Mouse (Mus musculus): Measurements from ENCODE around the gene Kcnn3. TPM values are rescaled to one million over a fixed set of nuclear protein-coding genes. Genes with fewer than 3 reads are reported as not detected.
A peak's percentile ranks its signal among the peaks of the same experiment; 100 is the strongest.

Kcnn3 gene
- polyA plus RNA-seq, 1 experiment from 2014 or later: 0.04 TPM

DNA sequence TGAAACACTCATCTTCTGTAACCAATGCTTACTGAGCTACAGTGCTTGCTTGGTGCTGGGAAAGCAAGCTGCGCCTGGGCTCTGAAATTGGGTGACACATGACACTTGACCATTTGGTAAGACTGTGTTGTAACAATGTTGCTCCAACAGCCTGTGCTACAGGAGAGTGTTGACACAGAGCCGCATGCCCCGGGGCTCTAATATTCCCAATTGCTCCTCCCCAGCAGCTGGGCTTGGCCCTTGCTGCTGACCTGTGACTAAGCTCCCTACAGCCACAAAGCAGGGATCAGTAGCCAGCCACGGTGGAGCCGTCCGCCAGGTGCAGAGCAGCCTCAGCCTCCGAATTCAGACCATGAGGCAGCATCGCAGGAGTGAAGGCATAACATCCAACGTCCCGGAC lies 58.8 kb downstream of the Kcnn3 start:
- in situ Hi-C loops (cut with MboI; ENCODE audit: low pct_unique_long_range_greater_than_20kb): no loop called here
- DNase-seq (ENCODE audit: low read depth, low spot score): peak; percentile 62
- ATAC-seq: peak; percentile 47
- POLR2A ChIA-PET: no interaction called here
- H3K27me3 ChIP-seq: peaks cover 31% of the 10 kb centered on the region
- TF ChIP-seq CTCF (IDR thresholded peaks at IDR 0.05): no peak
- CTCF ChIA-PET: interaction anchor here (0.7 to 2.2 kb wide), 4 partner anchors 8 to 35 kb away, joined by 3 to 7 read pairs (median 4); no protein-coding TSS in a partner anchor

DNA sequence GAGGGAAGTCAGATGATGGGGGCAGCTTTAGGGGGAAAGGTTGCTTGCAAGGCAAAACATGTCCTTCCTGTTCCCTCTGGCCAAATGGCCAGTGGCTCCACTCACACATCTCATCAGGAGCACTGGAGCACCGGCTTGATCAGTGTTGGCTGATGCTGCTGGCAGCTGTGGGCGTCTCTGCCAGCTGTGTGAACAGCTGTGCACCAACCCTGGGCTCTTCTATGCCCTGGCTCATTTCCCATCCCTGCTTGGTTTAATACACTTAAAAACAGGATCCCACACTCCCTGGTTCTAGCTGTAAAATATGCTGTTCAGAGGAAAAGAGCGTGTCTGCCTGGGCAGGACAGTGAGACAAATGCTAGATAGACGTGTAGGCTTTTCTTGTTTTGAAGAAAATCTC lies 64.3 kb downstream of the Kcnn3 start:
- POLR2A ChIA-PET: no interaction called here
- no peak for DNase-seq (ENCODE audit: low read depth, low spot score)

DNA sequence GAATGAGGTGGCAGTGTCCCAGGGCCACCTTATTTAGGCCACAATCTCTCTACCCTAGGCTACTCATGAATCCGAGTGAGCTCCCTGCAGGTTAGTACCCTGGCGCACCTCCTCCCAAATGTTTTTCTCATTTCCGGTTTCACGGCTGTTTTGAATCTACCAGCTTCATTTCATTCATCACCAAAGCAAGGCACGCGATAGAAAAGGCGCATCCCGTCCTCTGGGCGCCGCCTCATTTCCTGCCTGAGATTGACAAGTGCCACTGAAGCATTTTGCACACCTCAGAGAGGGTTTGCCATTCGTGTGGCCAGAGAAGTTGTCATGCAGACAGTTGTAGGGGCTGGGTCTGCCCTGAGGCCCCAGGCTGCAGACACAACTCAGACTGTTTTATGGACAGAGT lies 68.5 kb downstream of the Kcnn3 start:
- peaks cover 36% of the 10 kb centered on the region for H3K27me3 ChIP-seq
- DNase-seq (ENCODE audit: low read depth, low spot score): no peak
- TF ChIP-seq CTCF (IDR thresholded peaks at IDR 0.05): no peak
- ATAC-seq: no peak
- ChIA-PET CTCF (interaction anchor here (1.4 to 1.9 kb wide), 2 partner anchors 8 to 18 kb away, joined by 3 to 9 read pairs; no protein-coding TSS in a partner anchor), POLR2A (no interaction called here)
- in situ Hi-C loops (cut with MboI; ENCODE audit: low pct_unique_long_range_greater_than_20kb): no loop called here

More for the DNA sequence above, 64.3 kb downstream of the Kcnn3 start:
- in situ Hi-C loops (cut with MboI; ENCODE audit: low pct_unique_long_range_greater_than_20kb): no loop called here
- no peak for ATAC-seq
- CTCF ChIA-PET: no interaction called here
- TF ChIP-seq CTCF (IDR thresholded peaks at IDR 0.05): no peak
- peaks cover 50% of the 10 kb centered on the region for H3K27me3 ChIP-seq

DNA sequence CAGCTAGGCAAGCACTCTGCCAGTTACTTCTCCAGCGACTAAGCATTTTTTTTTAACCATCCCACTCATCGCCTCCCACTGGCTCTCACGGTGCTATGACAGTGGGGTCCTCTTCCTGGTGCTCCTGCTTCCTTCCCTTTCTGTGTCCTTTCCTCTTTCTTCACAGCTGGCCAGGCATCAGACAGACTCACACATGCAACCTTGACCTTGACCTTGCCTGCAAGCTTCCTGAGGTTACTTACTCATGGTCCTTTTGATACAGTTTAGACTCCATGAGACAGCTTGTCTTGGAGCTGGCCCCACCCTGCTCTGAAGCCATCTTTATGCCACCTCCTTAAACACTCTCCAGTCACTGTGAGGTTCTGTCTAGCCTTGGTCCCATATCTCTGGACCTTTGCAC lies 69.4 kb downstream of the Kcnn3 start:
- in situ Hi-C loops (cut with MboI; ENCODE audit: low pct_unique_long_range_greater_than_20kb): no loop called here
- TF ChIP-seq CTCF (IDR thresholded peaks at IDR 0.05): no peak
- H3K27me3 ChIP-seq: peaks cover 34% of the 10 kb centered on the region
- POLR2A ChIA-PET: no interaction called here
- CTCF ChIA-PET: interaction anchor here (1.4 to 1.9 kb wide), 2 partner anchors 9 to 39 kb away, joined by 3 to 9 read pairs; no protein-coding TSS in a partner anchor
- DNase-seq (ENCODE audit: low read depth, low spot score) (no peak), ATAC-seq (no peak)

DNA sequence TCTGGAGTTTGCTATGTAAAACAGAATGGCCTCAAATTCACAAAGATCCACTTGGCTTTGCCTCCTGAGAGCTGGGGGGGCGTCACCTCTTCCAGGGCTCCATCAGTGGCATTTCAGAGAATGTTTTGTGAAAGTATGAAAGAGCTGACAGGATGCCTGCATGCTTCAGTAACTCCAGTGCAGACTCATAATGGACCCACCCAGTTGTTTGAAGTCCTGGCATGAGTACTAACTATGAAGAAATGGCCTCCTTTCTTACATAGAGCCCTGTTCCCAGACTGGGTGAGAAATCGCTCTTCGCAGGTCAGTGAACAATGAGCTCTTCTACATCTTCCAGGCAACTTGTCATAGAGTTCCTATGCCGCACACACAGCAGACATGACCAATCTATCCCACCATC lies 70.4 kb downstream of the Kcnn3 start:
- ATAC-seq (no peak), DNase-seq (ENCODE audit: low read depth, low spot score) (no peak)
- H3K27me3 ChIP-seq: peaks cover 26% of the 10 kb centered on the region
- ChIA-PET CTCF (interaction anchor here (0.7 to 1.4 kb wide), 2 partner anchors 11 to 38 kb away, joined by 3 read pairs; no protein-coding TSS in a partner anchor), POLR2A (no interaction called here)
- TF ChIP-seq CTCF (IDR thresholded peaks at IDR 0.05): no peak
- in situ Hi-C loops (cut with MboI; ENCODE audit: low pct_unique_long_range_greater_than_20kb): no loop called here

DNA sequence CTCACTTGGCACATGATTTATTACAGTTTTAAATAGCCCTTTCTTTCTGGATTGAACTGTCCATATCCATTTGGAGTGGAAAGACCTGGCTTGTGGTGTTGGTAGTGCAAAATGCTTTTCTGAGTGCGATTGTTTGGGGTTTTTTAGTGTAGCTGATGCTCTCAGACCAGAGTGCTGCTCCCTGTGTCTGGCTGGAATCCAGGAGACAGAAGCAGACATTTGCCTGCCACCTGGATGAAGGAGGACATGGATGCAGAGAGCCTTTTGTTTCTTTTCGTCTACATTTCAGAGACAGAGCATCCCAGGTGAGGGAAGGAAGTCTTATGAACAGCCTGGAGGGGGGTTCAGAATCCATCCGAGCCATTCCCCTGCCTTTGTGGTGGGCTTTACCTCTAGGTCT lies 71.5 kb downstream of the Kcnn3 start:
- DNase-seq (ENCODE audit: low read depth, low spot score) (no peak), ATAC-seq (no peak)
- TF ChIP-seq CTCF (IDR thresholded peaks at IDR 0.05): no peak
- ChIA-PET POLR2A (no interaction called here), CTCF (interaction anchor here (1.1 kb wide), 1 partner anchor 13 kb away, joined by 3 read pairs; no protein-coding TSS in a partner anchor)
- in situ Hi-C loops (cut with MboI; ENCODE audit: low pct_unique_long_range_greater_than_20kb): no loop called here
- peaks cover 25% of the 10 kb centered on the region for H3K27me3 ChIP-seq

DNA sequence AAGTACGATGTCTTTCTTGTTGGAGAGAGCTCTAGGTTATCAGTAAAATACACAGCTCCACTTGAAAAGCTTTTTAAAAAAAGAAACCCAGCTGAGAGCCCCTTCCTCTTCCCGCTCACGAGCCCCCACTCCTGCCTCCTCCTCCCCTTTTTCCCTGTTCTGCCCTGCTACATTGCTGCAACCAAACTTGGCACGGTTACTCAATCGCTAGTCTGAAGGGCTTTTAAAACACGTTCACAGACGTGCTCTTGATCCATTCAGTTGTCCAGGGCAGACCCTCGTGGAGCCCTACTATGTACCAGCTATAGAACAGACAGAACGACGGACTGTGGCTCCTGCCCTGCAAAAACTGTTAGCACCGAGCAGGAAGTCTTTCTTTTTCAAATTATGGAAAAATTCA lies 72.8 kb downstream of the Kcnn3 start:
- ChIA-PET POLR2A (no interaction called here), CTCF (interaction anchor here (0.8 kb wide), 1 partner anchor 35 kb away, joined by 4 read pairs; no protein-coding TSS in a partner anchor)
- DNase-seq (ENCODE audit: low read depth, low spot score) (no peak), ATAC-seq (no peak)
- peaks cover 32% of the 10 kb centered on the region for H3K27me3 ChIP-seq
- no peak for TF ChIP-seq CTCF (IDR thresholded peaks at IDR 0.05)
- in situ Hi-C loops (cut with MboI; ENCODE audit: low pct_unique_long_range_greater_than_20kb): no loop called here

DNA sequence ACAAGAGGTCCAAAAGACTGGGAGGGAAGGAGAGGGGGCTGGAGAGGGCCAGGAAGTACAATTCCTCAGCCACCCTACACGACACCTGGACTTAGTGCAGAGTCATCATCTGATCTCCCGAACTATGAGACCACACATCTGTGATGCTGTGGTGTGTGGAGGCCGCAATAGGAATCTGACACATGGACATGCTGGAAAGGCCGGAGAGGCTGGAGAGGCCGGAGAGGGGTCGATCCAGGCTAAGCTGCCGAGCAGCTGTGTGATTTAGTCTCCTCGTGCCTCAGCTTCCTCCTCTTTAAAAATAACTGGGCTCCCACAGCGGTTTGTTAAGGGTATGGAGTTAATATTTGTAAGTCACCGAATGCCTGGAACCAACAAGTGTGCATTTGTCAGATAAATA lies 73.6 kb downstream of the Kcnn3 start:
- peak; percentile 77 for DNase-seq (ENCODE audit: low read depth, low spot score)
- no peak for ATAC-seq
- in situ Hi-C loops (cut with MboI; ENCODE audit: low pct_unique_long_range_greater_than_20kb): no loop called here
- CTCF ChIA-PET: interaction anchor here (0.8 kb wide), 1 partner anchor 35 kb away, joined by 4 read pairs; no protein-coding TSS in a partner anchor
- no peak for TF ChIP-seq CTCF (IDR thresholded peaks at IDR 0.05)
- H3K27me3 ChIP-seq: peaks cover 31% of the 10 kb centered on the region
- POLR2A ChIA-PET: no interaction called here

DNA sequence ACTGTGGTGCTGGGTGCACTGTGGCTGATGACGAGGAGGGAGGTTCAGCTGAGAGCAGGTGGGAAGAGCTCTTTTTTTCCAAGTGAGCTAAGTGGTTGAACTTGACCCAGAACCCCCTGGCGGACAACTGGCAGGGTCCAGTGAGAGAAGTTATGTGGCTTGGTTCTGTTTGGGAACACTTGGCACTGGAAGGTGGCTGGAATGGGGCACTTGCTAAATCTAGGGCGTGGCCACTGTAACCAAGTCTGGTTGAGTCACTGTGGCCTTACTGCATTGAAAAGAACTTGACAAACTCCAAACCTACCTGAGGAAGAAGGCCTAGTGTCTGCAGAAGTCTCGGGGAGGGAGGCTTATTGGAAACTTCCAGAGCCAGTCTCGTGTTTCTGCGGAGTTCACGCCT lies 78.4 kb downstream of the Kcnn3 start:
- ChIA-PET POLR2A (no interaction called here), CTCF (no interaction called here)
- TF ChIP-seq CTCF (IDR thresholded peaks at IDR 0.05): no peak
- in situ Hi-C loops (cut with MboI; ENCODE audit: low pct_unique_long_range_greater_than_20kb): no loop called here
- ATAC-seq (no peak), DNase-seq (ENCODE audit: low read depth, low spot score) (no peak)
- peaks cover 37% of the 10 kb centered on the region for H3K27me3 ChIP-seq

DNA sequence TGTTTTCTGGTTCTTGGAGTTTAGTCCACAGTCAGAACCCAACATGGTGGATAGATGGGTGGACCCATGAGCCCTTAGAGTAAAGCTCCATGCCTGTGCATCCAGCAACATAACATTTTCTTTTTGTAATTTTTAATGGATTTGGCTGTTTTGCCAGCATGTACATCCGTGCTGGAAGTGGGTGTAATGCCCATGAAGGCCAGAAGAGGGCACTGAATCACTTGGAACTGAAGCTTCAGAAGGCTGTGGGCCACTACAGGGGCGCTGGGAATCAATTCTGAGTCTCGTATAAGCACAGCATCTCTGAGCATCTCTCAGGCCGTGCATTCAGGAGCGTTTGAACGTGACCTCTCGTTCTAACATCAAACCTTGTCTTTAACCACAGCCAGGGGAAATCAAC lies 79.0 kb downstream of the Kcnn3 start:
- ChIA-PET POLR2A (no interaction called here), CTCF (no interaction called here)
- no peak for TF ChIP-seq CTCF (IDR thresholded peaks at IDR 0.05)
- DNase-seq (ENCODE audit: low read depth, low spot score) (no peak), ATAC-seq (no peak)
- peaks cover 33% of the 10 kb centered on the region for H3K27me3 ChIP-seq
- in situ Hi-C loops (cut with MboI; ENCODE audit: low pct_unique_long_range_greater_than_20kb): no loop called here

DNA sequence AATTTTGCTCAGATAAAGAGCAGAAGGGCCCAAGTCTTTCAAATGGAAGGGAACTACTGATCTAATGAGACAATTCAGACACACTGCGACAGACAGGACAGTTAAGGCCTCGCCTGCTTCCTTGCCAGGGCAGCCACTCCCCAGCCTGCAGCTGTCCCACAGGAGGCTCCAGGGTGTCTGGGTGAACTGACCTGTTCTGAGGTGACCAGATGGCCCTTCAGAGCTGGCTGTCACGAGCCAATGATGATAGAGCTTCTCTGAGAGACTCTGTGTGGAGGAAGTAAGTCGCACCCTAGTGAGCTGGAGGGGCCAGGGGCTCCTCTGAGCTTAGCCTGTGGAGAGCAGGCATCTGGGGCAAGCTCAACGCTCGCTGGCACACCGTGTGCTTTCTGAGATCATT lies 81.1 kb downstream of the Kcnn3 start:
- POLR2A ChIA-PET: no interaction called here
- in situ Hi-C loops (cut with MboI; ENCODE audit: low pct_unique_long_range_greater_than_20kb): no loop called here
- H3K27me3 ChIP-seq: peaks cover 43% of the 10 kb centered on the region
- TF ChIP-seq CTCF (IDR thresholded peaks at IDR 0.05): no peak
- no peak for DNase-seq (ENCODE audit: low read depth, low spot score)
- CTCF ChIA-PET: no interaction called here
- ATAC-seq: no peak

DNA sequence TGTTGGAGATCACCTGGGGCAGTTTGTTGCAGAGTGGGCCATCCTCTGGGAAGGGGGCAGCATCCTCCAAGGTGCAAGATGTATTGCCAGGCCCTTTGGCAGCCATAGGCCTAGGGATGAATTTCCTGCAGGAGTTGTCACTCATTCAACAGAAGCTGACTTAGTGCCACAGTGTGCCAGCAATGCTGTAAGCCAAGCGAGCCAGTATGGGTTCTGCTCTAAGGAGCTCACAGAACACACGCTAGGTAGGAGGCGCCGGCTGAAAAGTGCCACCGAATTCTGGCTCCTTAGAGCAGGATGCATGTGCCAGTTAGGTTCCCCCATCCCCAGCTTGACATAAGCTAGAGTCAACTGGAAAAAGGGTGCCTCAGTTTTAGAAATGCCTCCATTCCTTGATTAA lies 83.3 kb downstream of the Kcnn3 start:
- DNase-seq (ENCODE audit: low read depth, low spot score) (no peak), ATAC-seq (no peak)
- ChIA-PET POLR2A (no interaction called here), CTCF (interaction anchor here (1.1 to 1.2 kb wide), 2 partner anchors 22 to 71 kb away, joined by 3 read pairs; no protein-coding TSS in a partner anchor)
- in situ Hi-C loops (cut with MboI; ENCODE audit: low pct_unique_long_range_greater_than_20kb): no loop called here
- H3K27me3 ChIP-seq: peaks cover 48% of the 10 kb centered on the region
- no peak for TF ChIP-seq CTCF (IDR thresholded peaks at IDR 0.05)
